Mouse (Mus musculus) myocyte (in vitro differentiated cells): ENCODE measurements at regions not wholly inside any gene's neighbourhood (a gene's known extent, or its start where the extent isn't known, plus 50 kb on each side); places are given as distances from the start of the nearest gene placed in this dataset.

Experiments used
- CEBPB ChIP-seq: IDR thresholded peaks from 2 replicates; pipeline ENCODE4 v1.6.1; 2011; ENCODE audit warnings: mild to moderate bottlenecking, moderate library complexity; ENCODE audit not compliant: poor library complexity, insufficient read depth, severe bottlenecking
- E2F4 ChIP-seq: IDR thresholded peaks from one replicate; pipeline ENCODE4 v1.6.1; 2011; ENCODE audit warnings: mild to moderate bottlenecking, control low read depth, moderate library complexity; ENCODE audit not compliant: insufficient read depth
- MAX ChIP-seq: IDR thresholded peaks from one replicate; pipeline ENCODE4 v1.6.1; 2011; ENCODE audit warnings: low read depth, mild to moderate bottlenecking, control low read depth
- POLR2A ChIP-seq: IDR thresholded peaks from one replicate; pipeline ENCODE4 v1.6.1; 2011; ENCODE audit warnings: low read depth, mild to moderate bottlenecking, control low read depth, moderate library complexity; ENCODE audit not compliant: insufficient read length
- POLR2AphosphoS2 ChIP-seq: IDR thresholded peaks from one replicate; pipeline ENCODE4 v1.6.1; 2011; ENCODE audit warnings: low read depth, control low read depth; ENCODE audit not compliant: insufficient read length
- TCF12 ChIP-seq: IDR thresholded peaks from one replicate; pipeline ENCODE4 v1.6.1; 2011; ENCODE audit warnings: mild to moderate bottlenecking, control low read depth; ENCODE audit not compliant: poor library complexity, insufficient read depth, severe bottlenecking
- TCF3 ChIP-seq: IDR thresholded peaks from one replicate; pipeline ENCODE4 v1.6.1; 2011; ENCODE audit warnings: low read depth, control low read depth; ENCODE audit not compliant: insufficient read length
- USF1 ChIP-seq: IDR thresholded peaks from one replicate; pipeline ENCODE4 v1.6.1; 2011; ENCODE audit warnings: low read depth, mild to moderate bottlenecking, control low read depth, moderate library complexity

DNA sequence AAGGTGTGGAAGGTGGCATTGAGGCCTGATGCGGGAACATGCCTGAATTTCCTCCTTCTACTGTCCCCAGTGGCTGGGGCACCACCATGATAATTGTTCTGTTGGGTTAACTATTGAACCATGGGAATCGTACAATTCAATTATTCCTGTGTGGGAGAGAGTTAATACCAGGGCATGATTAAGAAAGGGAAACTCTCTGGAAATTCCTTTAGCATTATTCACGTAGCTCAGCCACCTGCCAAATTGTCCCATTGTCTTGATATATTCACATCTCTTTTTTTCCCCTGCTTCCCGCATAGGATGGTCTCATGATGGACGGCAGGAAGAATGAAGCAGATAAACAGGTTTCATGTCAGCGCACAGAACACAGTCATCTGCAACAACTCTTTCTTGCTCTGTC is 69.6 kb upstream of the Gli2 start:
- TF ChIP-seq POLR2A: no peak
- no peak for TF ChIP-seq TCF3
- TF ChIP-seq USF1: no peak
- no peak for TF ChIP-seq CEBPB
- TF ChIP-seq TCF12: no peak
- TF ChIP-seq E2F4: no peak
- TF ChIP-seq MAX: no peak
- no peak for TF ChIP-seq POLR2AphosphoS2
